Mouse (Mus musculus) thymus, adult 2 months (tissue): ENCODE results near the gene Spaca3.

ENCODE experiments used
- CTCF ChIP-seq: fragments of 200-500 bp; IDR thresholded peaks from 2 replicates; pipeline ENCODE4 v1.5.1; 2012; ENCODE audit warnings: mild to moderate bottlenecking, control low read depth, low read length, moderate library complexity, borderline replicate concordance; ENCODE audit not compliant: control insufficient read depth, poor library complexity, insufficient read depth; ENCODE audit errors: extremely low read depth
- POLR2A ChIP-seq: fragments of 200-500 bp; IDR thresholded peaks from 2 replicates; pipeline ENCODE4 v1.6.1; 2012; ENCODE audit warnings: mild to moderate bottlenecking, low read length, control low read depth, moderate library complexity; ENCODE audit not compliant: control insufficient read depth, poor library complexity, insufficient read depth; ENCODE audit errors: extremely low read depth

DNA sequence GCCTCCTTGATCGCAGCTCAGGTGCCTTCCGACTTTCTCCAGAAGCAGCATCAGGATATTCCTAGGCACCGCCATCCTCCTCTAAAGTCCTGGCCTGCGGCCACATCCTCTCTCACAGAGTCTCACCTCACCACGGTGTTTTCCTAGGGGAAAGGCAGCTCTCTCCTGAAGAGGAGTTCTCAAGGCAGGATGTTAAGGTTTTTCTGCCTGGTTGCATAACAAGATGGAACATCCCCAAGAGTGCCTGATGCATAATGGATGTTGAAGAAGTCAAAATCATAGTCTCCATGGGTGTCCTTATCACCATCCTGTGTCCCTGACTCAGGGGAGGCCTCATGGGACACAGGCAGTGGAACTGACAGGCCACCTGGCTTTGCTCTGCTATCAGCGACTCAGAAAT is 49.7 kb downstream of the Spaca3 start:
- no peak for TF ChIP-seq CTCF
- TF ChIP-seq POLR2A, result no peak
